Comparison of ENCODE assay signal across 16 mouse cellular contexts in the genomic region with DNA sequence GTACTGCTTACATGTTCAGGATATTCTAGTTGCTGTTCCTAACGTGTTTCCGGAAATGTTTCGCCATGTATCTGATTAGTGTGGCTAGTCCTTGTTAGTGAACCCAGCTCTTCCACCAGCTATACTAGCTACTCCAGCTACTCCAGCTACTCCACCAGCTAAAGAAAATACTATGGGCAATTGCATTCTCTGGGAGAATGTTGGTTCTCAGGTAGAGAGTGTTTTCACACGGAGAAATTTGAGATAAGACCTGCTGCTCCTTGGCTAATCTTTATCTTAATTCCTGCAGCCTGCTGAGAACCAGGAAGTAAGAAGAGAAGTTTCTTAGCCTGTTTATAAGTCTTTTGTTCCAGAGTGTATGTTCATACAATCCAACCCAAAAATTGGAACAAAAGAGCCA. TPM values are rescaled to one million over a fixed set of nuclear protein-coding genes. Genes with fewer than 3 reads are reported as not detected.
DNase-seq lines count a peak whose midpoint lies in the region; ATAC-seq and TF ChIP-seq lines count a peak whose summit lies in the region.
"Had no signal": no experiment of that assay in that cellular context is flagged by ENCODE, and none has a peak within 500 bp of the region (broad histone marks: within the 10 kb centered on the region; RNA-seq: fewer than 3 reads in every experiment).

No protein-coding gene starts in this region.

- no peak overlapping the region for H3K9ac ChIP-seq in heart, embryonic 16.5 days (ENCODE audit: low read length)
- no peak overlapping the region; the same call in 1 of the 2 replicates for H3K9ac ChIP-seq in liver, postnatal 0 days (replicated peaks)
- H3K9ac ChIP-seq in midbrain, postnatal 0 days (replicated peaks; ENCODE audit: low read length, poor library complexity, severe bottlenecking) = no peak overlapping the region
- no peak overlapping the region for H3K9ac ChIP-seq in forebrain, embryonic 14.5 days (ENCODE audit: low read length)
- H3K9ac ChIP-seq: embryonic facial prominence, embryonic 12.5 days; forebrain, embryonic 15.5 days had no signal

- no peak overlapping the region for H3K4me3 ChIP-seq in heart, embryonic 16.5 days (ENCODE audit: low read length)
- H3K4me3 ChIP-seq in G1E (ENCODE audit: low read depth, low read length) = peak overlapping the region; percentile 42; the same call in 1 of the 2 replicates
- peak overlapping the region; percentile 89 for H3K4me3 ChIP-seq in erythroblast, embryonic 14.5 days (replicated peaks)
- peak overlapping the region; percentile 21; the same call in 1 of the 2 replicates for H3K4me3 ChIP-seq in liver, postnatal 0 days (ENCODE audit: low read depth, low read length)
- no peak overlapping the region for H3K4me3 ChIP-seq in midbrain, postnatal 0 days (ENCODE audit: low read depth, low read length)
- H3K4me3 ChIP-seq in forebrain, embryonic 14.5 days (ENCODE audit: low read depth, low read length) = no peak overlapping the region
- H3K4me3 ChIP-seq: embryonic facial prominence, embryonic 12.5 days; forebrain, embryonic 15.5 days; gastrocnemius, adult 2 months had no signal

- 0 out of 2 replicates have a peak overlapping the region, but pooled peaks have one; percentile 1 for H3K4me2 ChIP-seq in heart, embryonic 16.5 days (ENCODE audit: low read depth, low read length)
- peak overlapping the region; percentile 55 for H3K4me2 ChIP-seq in liver, postnatal 0 days (ENCODE audit: low read depth, low read length)
- H3K4me2 ChIP-seq in midbrain, postnatal 0 days (ENCODE audit: low read depth, low read length, poor library complexity, severe bottlenecking) = no peak overlapping the region
- no peak overlapping the region for H3K4me2 ChIP-seq in forebrain, embryonic 14.5 days (ENCODE audit: low read length)
- H3K4me2 ChIP-seq: embryonic facial prominence, embryonic 12.5 days; forebrain, embryonic 15.5 days had no signal

- ATAC-seq in heart, embryonic 16.5 days (replicated peaks; ENCODE audit: extremely low read depth, insufficient read depth, low FRiP score) = no peak
- ATAC-seq in G1E (ENCODE audit: extremely low read depth, insufficient number of reproducible peaks, low FRiP score, poor library complexity, severe bottlenecking) = peak; percentile 47
- no peak for ATAC-seq in liver, postnatal 0 days
- no peak for ATAC-seq in midbrain, postnatal 0 days (ENCODE audit: low FRiP score)
- ATAC-seq in CD4-positive, CD25-positive, alpha-beta regulatory T cell, adult 4 months = no peak
- ATAC-seq in forebrain, embryonic 14.5 days = no peak
- ATAC-seq: forebrain, embryonic 15.5 days had no signal

- H3K27ac ChIP-seq in heart, embryonic 16.5 days (ENCODE audit: low read length) = peak overlapping the region; percentile 30
- H3K27ac ChIP-seq in liver, postnatal 0 days (ENCODE audit: low read depth) = peak overlapping the region; percentile 64
- H3K27ac ChIP-seq in midbrain, postnatal 0 days (ENCODE audit: low read depth, low read length) = no peak overlapping the region
- H3K27ac ChIP-seq in forebrain, embryonic 14.5 days (ENCODE audit: low read depth, low read length) = no peak overlapping the region
- H3K27ac ChIP-seq: embryonic facial prominence, embryonic 12.5 days; forebrain, embryonic 15.5 days; gastrocnemius, adult 2 months had no signal

- 31% methylated on average over 4 of the region's 4 CpGs for WGBS in heart, embryonic 16.5 days
- 14% methylated on average over 4 of the region's 4 CpGs for WGBS in liver, postnatal 0 days (ENCODE audit: insufficient replicate concordance)
- 70% methylated on average over 4 of the region's 4 CpGs for WGBS in midbrain, postnatal 0 days
- 73% methylated on average over 4 of the region's 4 CpGs for WGBS in forebrain, embryonic 14.5 days

- H3K9me3 ChIP-seq in heart, embryonic 16.5 days (replicated peaks; ENCODE audit: control insufficient read depth, low read length) = no peaks in the 10 kb centered on the region
- H3K9me3 ChIP-seq in G1E (replicated peaks) = no peaks in the 10 kb centered on the region
- H3K9me3 ChIP-seq in erythroblast, embryonic 14.5 days (ENCODE audit: control insufficient read depth, low read length) = no peaks in the 10 kb centered on the region
- H3K9me3 ChIP-seq in liver, postnatal 0 days (ENCODE audit: low read length) = no peaks in the 10 kb centered on the region
- H3K9me3 ChIP-seq in midbrain, postnatal 0 days (ENCODE audit: low read length) = no peaks in the 10 kb centered on the region
- H3K9me3 ChIP-seq in forebrain, embryonic 14.5 days (replicated peaks; ENCODE audit: control insufficient read depth, low read length) = no peaks in the 10 kb centered on the region
- H3K9me3 ChIP-seq: embryonic facial prominence, embryonic 12.5 days; forebrain, embryonic 15.5 days had no signal

- no peak for TF ChIP-seq CTCF in G1E (IDR thresholded peaks at IDR 0.05; ENCODE audit: low read depth, low read length)
- TF ChIP-seq CTCF in liver, postnatal 0 days (IDR thresholded peaks at IDR 0.05; ENCODE audit: low read depth) = no peak
- no peak for TF ChIP-seq CTCF in midbrain, postnatal 0 days (IDR thresholded peaks at IDR 0.05)

- H3K4me1 ChIP-seq in heart, embryonic 16.5 days (ENCODE audit: control insufficient read depth, insufficient read depth, low read length) = peaks cover 59% of the 10 kb centered on the region
- H3K4me1 ChIP-seq in G1E (ENCODE audit: insufficient read depth, low read depth, low read length) = peaks cover 79% of the 10 kb centered on the region
- H3K4me1 ChIP-seq in erythroblast, embryonic 14.5 days (ENCODE audit: control insufficient read depth) = peaks cover 90% of the 10 kb centered on the region
- H3K4me1 ChIP-seq in liver, postnatal 0 days (ENCODE audit: insufficient read depth) = peaks cover 52% of the 10 kb centered on the region
- H3K4me1 ChIP-seq in midbrain, postnatal 0 days (ENCODE audit: insufficient read depth, low read length) = no peaks in the 10 kb centered on the region
- H3K4me1 ChIP-seq in forebrain, embryonic 14.5 days (ENCODE audit: control insufficient read depth, insufficient read depth, low read length) = no peaks in the 10 kb centered on the region; the same call in 1 of the 2 replicates

- DNase-seq in heart, adult 8-10 months (ENCODE audit: low spot score) = no peak
- DNase-seq in G1E (ENCODE audit: low spot score) = no peak
- no peak for DNase-seq in liver, postnatal 0 days
- no peak for DNase-seq in midbrain, postnatal 0 days (ENCODE audit: low spot score)
- DNase-seq in forebrain, embryonic 14.5 days (ENCODE audit: low spot score) = no peak
- DNase-seq: adrenal gland, postnatal 10 days; cerebellum, postnatal 14 days; gastrocnemius, adult 2 months; kidney, adult 8-10 months; lung, postnatal 4 days; thymus, postnatal 36 days had no signal

- H3K27me3 ChIP-seq in heart, embryonic 16.5 days (ENCODE audit: control insufficient read depth, insufficient read depth, low read length) = no peaks in the 10 kb centered on the region
- H3K27me3 ChIP-seq in G1E (ENCODE audit: insufficient read depth, low read length) = no peaks in the 10 kb centered on the region
- no peaks in the 10 kb centered on the region for H3K27me3 ChIP-seq in erythroblast, embryonic 14.5 days (ENCODE audit: control insufficient read depth)
- no peaks in the 10 kb centered on the region for H3K27me3 ChIP-seq in liver, postnatal 0 days (ENCODE audit: insufficient read depth, low read length)
- no peaks in the 10 kb centered on the region for H3K27me3 ChIP-seq in midbrain, postnatal 0 days (ENCODE audit: insufficient read depth, low read length)
- H3K27me3 ChIP-seq in forebrain, embryonic 14.5 days (replicated peaks; ENCODE audit: control insufficient read depth, insufficient read depth, low read length) = no peaks in the 10 kb centered on the region
- H3K27me3 ChIP-seq: embryonic facial prominence, embryonic 12.5 days; forebrain, embryonic 15.5 days had no signal

- H3K36me3 ChIP-seq in heart, embryonic 16.5 days (ENCODE audit: control insufficient read depth, insufficient read depth) = peaks cover 5% of the 10 kb centered on the region; the same call in 1 of the 2 replicates
- peaks cover 67% of the 10 kb centered on the region for H3K36me3 ChIP-seq in G1E (replicated peaks)
- peaks cover 96% of the 10 kb centered on the region for H3K36me3 ChIP-seq in erythroblast, embryonic 14.5 days (ENCODE audit: control insufficient read depth)
- peaks cover 17% of the 10 kb centered on the region for H3K36me3 ChIP-seq in liver, postnatal 0 days (replicated peaks; ENCODE audit: insufficient read depth, low read length)
- no peaks in the 10 kb centered on the region for H3K36me3 ChIP-seq in midbrain, postnatal 0 days (ENCODE audit: insufficient read depth, low read length)
- peaks cover 4% of the 10 kb centered on the region; the same call in 1 of the 2 replicates for H3K36me3 ChIP-seq in forebrain, embryonic 14.5 days (ENCODE audit: control insufficient read depth, insufficient read depth, low read length)
- H3K36me3 ChIP-seq: forebrain, embryonic 15.5 days had no signal

- TF ChIP-seq EP300 in liver, postnatal 0 days (IDR thresholded peaks at IDR 0.05; ENCODE audit: low read depth) = peak; percentile 70

RNA-seq across cellular contexts. Expression of a gene that starts 9.1 kb away (rescaled TPM):
- 41.5 and 45.8 TPM in 2 replicates for polyA plus RNA-seq in heart, embryonic 16.5 days (2015; fragmentation: Nextera tagmentation; extraction: Ambion mirVana)
- 10 to 100 TPM; 71.5 to 94.8 (median 72.6) TPM for total RNA-seq in heart, adult 8-10 months (2022)
- total RNA-seq in G1E (2014; fragmentation: Nextera tagmentation) (222 and 250 TPM in 2 replicates), G1E (2017) (218 and 235 TPM in 2 replicates)
- polyA plus RNA-seq in G1E (2012) = 130 and 143 TPM in 2 replicates
- 7.3 and 10.8 TPM in 2 replicates for polyA plus RNA-seq in erythroblast, embryonic 14.5 days (2012)
- 57.6 and 59.0 TPM in 2 replicates for polyA plus RNA-seq in liver, postnatal 0 days (2015; fragmentation: Nextera tagmentation; extraction: Ambion mirVana)
- 33.7 and 34.3 TPM in 2 replicates for total RNA-seq in midbrain, postnatal 0 days (2014; rRNA removed)
- 28.9 and 29.9 TPM in 2 replicates for polyA plus RNA-seq in midbrain, postnatal 0 days (2015; fragmentation: Nextera tagmentation; extraction: Ambion mirVana)
- 1 to 10 TPM; 3.7 to 6.0 TPM for polyA plus RNA-seq in CD4-positive, CD25-positive, alpha-beta regulatory T cell, adult 4 months (2017; shearing (Covaris generic))
- 23.4 TPM in 2 replicates for polyA plus RNA-seq in forebrain, embryonic 14.5 days (2014; fragmentation: Nextera tagmentation; extraction: Ambion mirVana)

Comparison
In these comparisons a context has a peak if more than half of its experiments do, and no peak if none do; other contexts are left out.
1. H3K27ac ChIP-seq: peak in heart, embryonic 16.5 days (single experiment) and liver, postnatal 0 days (single experiment); none in midbrain, postnatal 0 days (single experiment) and forebrain, embryonic 14.5 days (single experiment).
2. H3K4me2 ChIP-seq: peak in heart, embryonic 16.5 days (single experiment) and liver, postnatal 0 days (single experiment); none in midbrain, postnatal 0 days (single experiment) and forebrain, embryonic 14.5 days (single experiment).
3. H3K4me3 ChIP-seq: peak in G1E (single experiment), erythroblast, embryonic 14.5 days (single experiment) and liver, postnatal 0 days (single experiment); none in heart, embryonic 16.5 days (single experiment), midbrain, postnatal 0 days (single experiment) and forebrain, embryonic 14.5 days (single experiment).